Mouse (Mus musculus) midbrain, embryonic 10.5 days (tissue): ENCODE data around the gene Synj2. TPM values are rescaled to one million over a fixed set of nuclear protein-coding genes. Genes with fewer than 3 reads are reported as not detected.

Experiments
- DNase-seq: peaks from one replicate; pipeline ENCODE4 v3.0.0-alpha.2; 2017; ENCODE audit warnings: low spot score
- H3K27ac ChIP-seq: fragments of 300-500 bp; sonication (generic); replicated peaks from 2 replicates; pipeline ENCODE4 v1.5.1; 2016; ENCODE audit warnings: mild to moderate bottlenecking
- H3K27me3 ChIP-seq: fragments of 300-500 bp; sonication (generic); 2 replicates; pipeline ENCODE4 v1.6.1; 2016; ENCODE audit warnings: low read depth, mild to moderate bottlenecking; ENCODE audit not compliant: poor library complexity, severe bottlenecking
- H3K36me3 ChIP-seq: fragments of 300-500 bp; sonication (generic); 2 replicates; pipeline ENCODE4 v1.6.1; 2016; ENCODE audit warnings: mild to moderate bottlenecking, moderate library complexity
- H3K4me1 ChIP-seq: fragments of 300-500 bp; sonication (generic); 2 replicates; pipeline ENCODE4 v1.6.1; 2016
- H3K4me3 ChIP-seq: fragments of 300-500 bp; sonication (generic); 2 replicates; pipeline ENCODE4 v1.5.1; 2016; ENCODE audit warnings: mild to moderate bottlenecking, moderate library complexity
- H3K9me3 ChIP-seq: fragments of 300-500 bp; sonication (generic); replicated peaks from 2 replicates; pipeline ENCODE4 v1.6.1; 2016; ENCODE audit warnings: mild to moderate bottlenecking
- WGBS: fragments of 180-500 bp; shearing (Covaris S2); methylation state at CpG from one replicate; pipeline ENCODE4 v1.1.7; 2016; 5-methylcytosine and 5-hydroxymethylcytosine counted together
- polyA plus RNA-seq: library from polyadenylated mRNA; unstranded; fragments of >200 nt; fragmentation: Nextera tagmentation; extraction: Ambion mirVana; gene quantifications from 2 replicates; pipeline ENCODE4 v1.2.1, GENCODE M21; 2016

Gene Synj2
- polyA plus RNA-seq, 1 experiment from 2014 or later, result 0.88 TPM

GRCm38 (mm10) chr17:5965084-5965781, 24.2 kb downstream of the Synj2 start:
- H3K9me3 ChIP-seq, result peaks cover 5% of the 10 kb centered on the region; the same call in 1 of the 2 replicates
- peaks cover 27% of the 10 kb centered on the region for H3K4me1 ChIP-seq
- H3K36me3 ChIP-seq, result no peaks in the 10 kb centered on the region
- H3K4me3 ChIP-seq, result no peak overlapping the region
- H3K27ac ChIP-seq, result no peak overlapping the region
- no peaks in the 10 kb centered on the region for H3K27me3 ChIP-seq
- WGBS, result 69% methylated on average over 9 of the region's 9 CpGs
- no peak for DNase-seq

GRCm38 (mm10) chr17:5966706-5967105, 25.6 kb downstream of the Synj2 start:
- no peaks in the 10 kb centered on the region for H3K36me3 ChIP-seq
- H3K27ac ChIP-seq, result no peak overlapping the region
- 86% methylated on average over 5 of the region's 5 CpGs for WGBS
- no peaks in the 10 kb centered on the region for H3K27me3 ChIP-seq
- peaks cover 5% of the 10 kb centered on the region; the same call in 1 of the 2 replicates for H3K9me3 ChIP-seq
- H3K4me1 ChIP-seq, result peaks cover 27% of the 10 kb centered on the region
- DNase-seq, result no peak
- H3K4me3 ChIP-seq, result no peak overlapping the region

- H3K27me3 ChIP-seq, result no peaks in the 10 kb centered on the region
- no peak overlapping the region for H3K27ac ChIP-seq
- peaks cover 27% of the 10 kb centered on the region for H3K4me1 ChIP-seq
- no peak overlapping the region for H3K4me3 ChIP-seq
- H3K9me3 ChIP-seq, result no peaks in the 10 kb centered on the region
- 65% methylated on average over 6 of the region's 6 CpGs for whole genome bisulfite sequencing
- no peaks in the 10 kb centered on the region for H3K36me3 ChIP-seq
- no peak for DNase-seq
Observed at GRCm38 (mm10) chr17:5968562-5968961, 27.5 kb downstream of the Synj2 start.

- H3K4me3 ChIP-seq, result no peak overlapping the region
- no peak overlapping the region for H3K27ac ChIP-seq
- H3K27me3 ChIP-seq, result no peaks in the 10 kb centered on the region
- 73% methylated on average over 3 of the region's 3 CpGs for WGBS
- DNase-seq, result no peak
- no peaks in the 10 kb centered on the region for H3K9me3 ChIP-seq
- no peaks in the 10 kb centered on the region for H3K36me3 ChIP-seq
- peaks cover 27% of the 10 kb centered on the region for H3K4me1 ChIP-seq
Observed at GRCm38 (mm10) chr17:5969246-5969645, 28.2 kb downstream of the Synj2 start.

GRCm38 (mm10) chr17:5970298-5970821, 29.3 kb downstream of the Synj2 start:
- H3K27me3 ChIP-seq, result no peaks in the 10 kb centered on the region
- H3K4me1 ChIP-seq, result peaks cover 23% of the 10 kb centered on the region
- H3K27ac ChIP-seq, result no peak overlapping the region
- no peaks in the 10 kb centered on the region for H3K9me3 ChIP-seq
- DNase-seq, result no peak
- no peak overlapping the region for H3K4me3 ChIP-seq
- 81% methylated on average over 5 of the region's 5 CpGs for WGBS
- no peaks in the 10 kb centered on the region for H3K36me3 ChIP-seq

- 77% methylated on average over 8 of the region's 8 CpGs for WGBS
- H3K27me3 ChIP-seq, result no peaks in the 10 kb centered on the region
- H3K9me3 ChIP-seq, result no peaks in the 10 kb centered on the region
- no peak overlapping the region for H3K4me3 ChIP-seq
- DNase-seq, result no peak
- H3K4me1 ChIP-seq, result peaks cover 41% of the 10 kb centered on the region
- no peak overlapping the region for H3K27ac ChIP-seq
- no peaks in the 10 kb centered on the region for H3K36me3 ChIP-seq
Observed at GRCm38 (mm10) chr17:5973536-5973935, 32.5 kb downstream of the Synj2 start.

GRCm38 (mm10) chr17:5975099-5975977, 34.3 kb downstream of the Synj2 start:
- H3K4me3 ChIP-seq, result no peak overlapping the region
- H3K4me1 ChIP-seq, result peaks cover 29% of the 10 kb centered on the region
- 66% methylated on average over 23 of the region's 23 CpGs for WGBS
- no peaks in the 10 kb centered on the region for H3K9me3 ChIP-seq
- no peaks in the 10 kb centered on the region for H3K36me3 ChIP-seq
- H3K27me3 ChIP-seq, result peaks cover 4% of the 10 kb centered on the region; the same call in 1 of the 2 replicates
- H3K27ac ChIP-seq, result no peak overlapping the region
- DNase-seq, result no peak

GRCm38 (mm10) chr17:5976221-5977055, 35.4 kb downstream of the Synj2 start:
- Histone ChIP-seq H3K4me1 (peaks cover 29% of the 10 kb centered on the region), H3K27ac (no peak overlapping the region), H3K27me3 (peaks cover 4% of the 10 kb centered on the region; the same call in 1 of the 2 replicates), H3K4me3 (no peak overlapping the region), H3K36me3 (no peaks in the 10 kb centered on the region), H3K9me3 (no peaks in the 10 kb centered on the region)
- no peak for DNase-seq
- WGBS, result 81% methylated on average over 20 of the region's 20 CpGs

- Histone ChIP-seq H3K27me3 (peaks cover 4% of the 10 kb centered on the region; the same call in 1 of the 2 replicates), H3K9me3 (no peaks in the 10 kb centered on the region), H3K4me3 (no peak overlapping the region), H3K4me1 (peaks cover 29% of the 10 kb centered on the region), H3K27ac (0 out of 2 replicates have a peak overlapping the region, but pooled peaks have one; percentile 17), H3K36me3 (no peaks in the 10 kb centered on the region)
- DNase-seq, result no peak
- WGBS, result 59% methylated on average over 16 of the region's 16 CpGs
Observed at GRCm38 (mm10) chr17:5977056-5977920, 36.2 kb downstream of the Synj2 start.

- H3K4me3 ChIP-seq, result no peak overlapping the region
- H3K4me1 ChIP-seq, result peaks cover 29% of the 10 kb centered on the region
- H3K9me3 ChIP-seq, result no peaks in the 10 kb centered on the region
- DNase-seq, result no peak
- peaks cover 4% of the 10 kb centered on the region; the same call in 1 of the 2 replicates for H3K27me3 ChIP-seq
- H3K36me3 ChIP-seq, result no peaks in the 10 kb centered on the region
- WGBS, result 74% methylated on average over 8 of the region's 8 CpGs
- 0 out of 2 replicates have a peak overlapping the region, but pooled peaks have one; percentile 17 for H3K27ac ChIP-seq
Observed at GRCm38 (mm10) chr17:5977921-5978504, 36.9 kb downstream of the Synj2 start.

GRCm38 (mm10) chr17:5978505-5979077, 37.5 kb downstream of the Synj2 start:
- peaks cover 4% of the 10 kb centered on the region; the same call in 1 of the 2 replicates for H3K27me3 ChIP-seq
- 78% methylated on average over 10 of the region's 10 CpGs for WGBS
- no peak overlapping the region for H3K4me3 ChIP-seq
- no peaks in the 10 kb centered on the region for H3K9me3 ChIP-seq
- H3K4me1 ChIP-seq, result peaks cover 29% of the 10 kb centered on the region
- no peak for DNase-seq
- H3K27ac ChIP-seq, result 0 out of 2 replicates have a peak overlapping the region, but pooled peaks have one; percentile 17
- H3K36me3 ChIP-seq, result no peaks in the 10 kb centered on the region
